Mouse (Mus musculus) lung, embryonic 16.5 days (tissue): ENCODE data around the gene Vmn2r63. TPM values are rescaled to one million over a fixed set of nuclear protein-coding genes. Genes with fewer than 3 reads are reported as not detected.
"Not testable (repeated sequence)": the region's sequence is repeated elsewhere in the genome, so short reads cannot be mapped to it uniquely, and the experiment has no call there.

Experiments used
- ATAC-seq: fragments of 200-750 bp; cut with Nextera tagmentation; 2 replicates; pipeline ENCODE4 v1.8.0; 2017; ENCODE audit warnings: low read depth, mild to moderate bottlenecking, moderate library complexity
- H3K27ac ChIP-seq: fragments of 300-500 bp; sonication (generic); 2 replicates; pipeline ENCODE4 v1.5.1; 2014; ENCODE audit warnings: mild to moderate bottlenecking, control low read depth, low read length
- H3K27me3 ChIP-seq: fragments of 300-500 bp; sonication (generic); 2 replicates; pipeline ENCODE4 v1.6.1; 2014; ENCODE audit warnings: low read depth, low read length, mixed read lengths; ENCODE audit not compliant: control insufficient read depth, insufficient read depth
- H3K36me3 ChIP-seq: fragments of 300-500 bp; sonication (generic); 2 replicates; pipeline ENCODE4 v1.6.1; 2014; ENCODE audit warnings: low read length; ENCODE audit not compliant: control insufficient read depth, insufficient read depth
- H3K4me1 ChIP-seq: fragments of 300-500 bp; sonication (generic); replicated peaks from 2 replicates; pipeline ENCODE4 v1.6.1; 2014; ENCODE audit warnings: low read length, mixed read lengths; ENCODE audit not compliant: control insufficient read depth, insufficient read depth
- H3K4me2 ChIP-seq: fragments of 300-500 bp; sonication (generic); 2 replicates; pipeline ENCODE4 v1.6.1; 2014; ENCODE audit warnings: low read depth, low read length, control low read depth
- H3K4me3 ChIP-seq: fragments of 300-500 bp; sonication (generic); 2 replicates; pipeline ENCODE4 v1.5.1; 2014; ENCODE audit warnings: mild to moderate bottlenecking, low read length, control low read depth
- H3K9ac ChIP-seq: fragments of 300-500 bp; sonication (generic); 2 replicates; pipeline ENCODE4 v1.6.1; 2014; ENCODE audit warnings: low read length, control low read depth
- H3K9me3 ChIP-seq: fragments of 300-500 bp; sonication (generic); 2 replicates; pipeline ENCODE4 v1.6.1; 2016; ENCODE audit warnings: low read length; ENCODE audit not compliant: control insufficient read depth
- WGBS: fragments of 180-500 bp; shearing (Covaris S2); extraction: QIAGEN DNeasy Blood & Tissue Kit; methylation state at CpG from one replicate; pipeline ENCODE4 v1.1.7; 2014; 5-methylcytosine and 5-hydroxymethylcytosine counted together
- microRNA-seq: library from miRNA; unstranded; fragments of <30 nt; microRNA quantifications from one replicate; pipeline ENCODE4, GENCODE M21; 2016
- polyA plus RNA-seq: library from polyadenylated mRNA; unstranded; fragments of >200 nt; fragmentation: Nextera tagmentation; extraction: Ambion mirVana; gene quantifications from 2 replicates; pipeline ENCODE4 v1.2.1, GENCODE M21; 2015

Vmn2r63 gene
- not detected in 2 replicates for polyA plus RNA-seq

DNA sequence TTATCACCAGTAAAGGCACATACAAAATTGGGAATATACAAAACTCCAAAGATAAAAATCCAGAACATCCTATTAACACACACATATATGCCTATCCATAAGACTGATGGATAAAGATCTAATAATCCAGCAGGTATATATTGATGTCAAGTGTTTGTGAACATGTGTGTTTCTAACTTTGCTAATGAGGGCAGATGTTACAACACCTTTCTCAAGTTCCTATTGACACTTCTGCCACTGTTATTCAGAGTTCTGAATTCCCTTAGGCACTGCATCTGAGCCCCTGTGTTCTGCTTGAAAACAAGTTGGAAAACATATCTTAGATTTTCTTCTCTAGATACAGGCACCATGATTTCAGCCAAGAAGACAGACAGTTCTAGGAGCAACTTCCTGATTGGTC, at the start of gene Vmn2r63:
Vmn2r63 (minus strand) TSS at position 101 of the 400 bp plus-strand sequence.
- H3K9me3 ChIP-seq, ATAC-seq, H3K4me2 ChIP-seq: not testable (repeated sequence)

DNA sequence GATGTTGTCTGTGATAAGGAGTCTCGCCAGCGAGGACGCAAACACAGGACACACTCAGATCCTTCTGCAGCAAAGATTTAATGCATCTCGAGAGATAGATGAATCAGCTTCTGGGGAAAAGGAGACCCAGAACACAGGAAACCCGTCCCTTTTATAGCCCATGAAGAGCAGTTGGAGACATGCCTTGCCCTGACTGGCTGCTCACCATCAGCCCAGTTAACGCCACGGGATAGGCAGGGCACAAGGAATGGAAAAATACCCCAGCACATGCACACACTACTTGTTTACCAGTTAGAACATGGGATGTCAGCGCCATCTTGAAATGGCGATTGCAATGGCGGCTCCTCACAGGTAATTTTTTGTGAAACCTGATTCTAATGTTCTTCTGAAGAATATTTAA, 47.1 kb upstream of the Vmn2r63 start:
- Histone ChIP-seq H3K4me2 (no peak overlapping the region), H3K4me1 (no peaks in the 10 kb centered on the region), H3K9me3 (peaks cover 13% of the 10 kb centered on the region), H3K9ac (no peak overlapping the region), H3K36me3 (no peaks in the 10 kb centered on the region), H3K4me3 (no peak overlapping the region), H3K27me3 (no peaks in the 10 kb centered on the region), H3K27ac (no peak overlapping the region)
- WGBS, result 87% methylated on average over 10 of the region's 10 CpGs
- no peak for ATAC-seq

More for the DNA sequence above, at the start of gene Vmn2r63:
- not testable (repeated sequence) for H3K9ac ChIP-seq, H3K27me3 ChIP-seq, H3K4me1 ChIP-seq, H3K4me3 ChIP-seq, H3K27ac ChIP-seq, H3K36me3 ChIP-seq

DNA sequence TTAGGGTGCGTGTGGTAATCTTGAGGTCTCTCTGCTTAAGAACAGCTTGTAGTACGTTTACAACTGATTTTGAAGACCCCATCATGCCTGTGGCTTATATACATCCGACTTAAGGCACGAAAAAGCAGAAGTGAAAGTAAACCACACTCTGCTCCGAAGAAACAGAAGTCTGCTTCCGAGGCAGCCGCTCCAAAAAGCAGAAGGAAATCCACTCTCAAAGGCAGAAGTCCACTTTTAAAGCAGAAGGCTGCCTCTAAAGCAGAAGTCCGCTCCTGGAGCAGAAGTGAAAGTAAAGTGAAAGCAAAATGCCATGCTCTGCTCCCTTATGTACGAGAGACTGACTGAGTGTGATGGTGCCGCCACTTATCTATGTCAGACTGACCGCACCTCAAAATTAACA, 46.5 kb upstream of the Vmn2r63 start:
- Histone ChIP-seq H3K36me3 (no peaks in the 10 kb centered on the region), H3K9ac (no peak overlapping the region), H3K27ac (no peak overlapping the region), H3K4me2 (no peak overlapping the region), H3K9me3 (peaks cover 13% of the 10 kb centered on the region), H3K4me3 (no peak overlapping the region), H3K4me1 (no peaks in the 10 kb centered on the region), H3K27me3 (no peaks in the 10 kb centered on the region)
- no peak for ATAC-seq
- 81% methylated on average over 11 of the region's 11 CpGs for WGBS

DNA sequence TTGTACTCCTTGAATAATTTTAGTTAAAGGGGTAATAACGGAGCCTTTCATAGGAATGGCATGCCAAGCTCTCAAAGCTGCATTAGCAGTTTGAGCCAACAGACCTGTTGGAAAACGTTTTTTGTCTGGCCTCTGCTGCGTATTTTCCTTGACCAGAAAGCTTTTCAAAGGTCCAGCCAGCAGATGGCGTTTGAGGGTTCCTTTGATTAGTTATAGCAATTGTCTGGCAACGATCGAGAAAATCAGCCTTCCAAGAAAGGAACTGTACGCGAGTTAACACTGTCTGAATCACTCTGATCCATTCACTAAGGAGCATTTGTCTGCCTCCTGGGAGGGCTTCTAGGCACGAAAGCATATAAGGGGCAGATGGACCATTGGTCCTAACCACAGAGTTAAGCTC, 31.6 kb upstream of the Vmn2r63 start:
- Histone ChIP-seq H3K4me3 (no peak overlapping the region), H3K4me1 (no peaks in the 10 kb centered on the region), H3K9ac (no peak overlapping the region), H3K27me3 (no peaks in the 10 kb centered on the region), H3K36me3 (no peaks in the 10 kb centered on the region), H3K9me3 (peaks cover 19% of the 10 kb centered on the region), H3K27ac (no peak overlapping the region), H3K4me2 (no peak overlapping the region)
- ATAC-seq, result no peak
- 68% methylated on average over 9 of the region's 9 CpGs for WGBS

DNA sequence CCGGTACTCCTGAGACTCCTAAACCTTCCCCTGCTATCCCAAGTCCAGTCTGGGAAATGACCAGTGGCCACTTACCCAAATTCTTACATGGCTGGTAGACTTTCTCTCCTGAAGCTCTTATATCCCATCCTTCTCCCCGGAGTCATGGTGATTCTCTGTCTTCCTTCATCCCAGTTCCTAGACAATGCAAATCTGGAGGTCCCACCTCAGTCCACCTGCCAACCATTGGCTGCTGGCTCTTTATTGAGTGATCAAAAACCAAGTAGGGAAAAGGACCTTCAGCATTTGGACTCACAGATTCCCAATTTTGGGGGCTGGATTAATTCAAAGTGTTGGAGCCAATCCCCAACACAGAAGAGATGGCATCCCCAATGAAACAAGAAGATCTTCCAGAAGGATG, 35.6 kb downstream of the Vmn2r63 start:
- WGBS, result 88% methylated on average over 2 of the region's 2 CpGs
- not testable (repeated sequence) for H3K4me3 ChIP-seq, H3K4me1 ChIP-seq, H3K4me2 ChIP-seq, H3K27me3 ChIP-seq, H3K9me3 ChIP-seq, H3K9ac ChIP-seq, H3K36me3 ChIP-seq, ATAC-seq, H3K27ac ChIP-seq

DNA sequence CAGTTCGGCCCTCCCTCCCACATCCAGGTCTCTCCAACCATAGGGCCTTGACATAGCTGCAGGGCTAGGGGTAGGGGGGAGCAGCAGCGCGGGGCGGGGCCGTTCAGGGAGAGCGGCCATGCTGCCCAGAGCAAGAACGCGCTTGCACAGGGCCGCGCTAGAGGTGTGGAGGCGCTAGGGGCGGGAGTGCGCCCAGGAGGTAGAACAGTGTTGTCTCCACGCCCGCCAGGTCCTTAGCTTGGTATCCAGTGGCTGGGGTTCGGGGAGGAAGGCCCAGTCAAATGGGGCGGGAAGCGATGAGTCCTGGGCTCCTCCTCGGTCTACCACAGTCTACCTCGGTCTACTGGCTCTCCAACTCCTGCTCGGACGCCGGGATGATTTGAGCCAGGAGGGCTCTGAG, 55.5 kb downstream of the Vmn2r63 start:
- Histone ChIP-seq H3K27me3 (no peaks in the 10 kb centered on the region), H3K9ac (no peak overlapping the region), H3K9me3 (peaks cover 2% of the 10 kb centered on the region; the same call in 1 of the 2 replicates), H3K27ac (no peak overlapping the region), H3K36me3 (no peaks in the 10 kb centered on the region), H3K4me3 (no peak overlapping the region), H3K4me2 (no peak overlapping the region), H3K4me1 (no peaks in the 10 kb centered on the region)
- ATAC-seq, result no peak
- 44% methylated on average over 21 of the region's 23 CpGs for WGBS

DNA sequence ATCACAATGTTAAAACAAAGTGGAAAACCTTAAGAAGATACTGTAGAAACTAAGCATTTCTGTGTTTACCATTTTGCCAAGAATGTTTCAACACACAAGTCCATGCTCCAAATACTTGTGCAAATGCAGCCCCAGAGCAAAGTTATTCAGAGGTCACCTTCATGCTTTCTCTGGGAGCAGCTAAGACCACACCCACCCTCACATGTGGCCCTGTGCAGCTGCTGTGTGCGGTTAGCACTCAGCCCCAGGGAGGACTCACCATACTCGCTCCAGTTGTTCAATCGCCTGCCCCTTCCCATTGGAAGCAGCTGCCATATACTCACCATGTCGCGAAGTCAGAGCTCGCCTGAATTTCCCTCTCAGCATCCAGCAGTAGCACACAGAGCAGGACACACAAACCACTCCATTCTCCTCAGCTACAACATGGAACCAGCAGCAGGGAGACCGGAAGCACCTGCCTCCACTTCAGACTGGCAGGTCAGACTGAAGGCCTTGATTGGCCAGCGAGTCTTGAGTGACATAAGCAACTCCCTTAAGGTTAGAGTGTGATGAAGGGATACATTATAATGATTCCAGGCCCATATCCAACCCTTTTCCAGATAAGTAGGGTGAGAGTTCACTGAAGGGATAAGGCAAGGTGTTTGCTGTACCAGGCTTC, 66.7 kb downstream of the Vmn2r63 start, which contains the start of gene Gm2381:
Gm2381 (minus strand) TSS at position 434 of the 658 bp plus-strand sequence.
- H3K27me3 ChIP-seq, H3K9me3 ChIP-seq, H3K27ac ChIP-seq, H3K4me2 ChIP-seq, H3K4me3 ChIP-seq, H3K36me3 ChIP-seq, H3K9ac ChIP-seq, H3K4me1 ChIP-seq, ATAC-seq: not testable (repeated sequence)
- WGBS, result 76% methylated on average over 8 of the region's 8 CpGs

Small RNAs within 50 kb of the gene (microRNA-seq; reads per million reads assigned to microRNA genes)
- gene Gm23256, result not detected

Other genes with a start within 250 kb of the Vmn2r63 start
- gene Zfp975, start 241.1 kb downstream of the Vmn2r63 start, polyA plus RNA-seq, result 9.8 and 10.2 TPM in 2 replicates
- gene Gm17067, start 206.8 kb downstream of the Vmn2r63 start, polyA plus RNA-seq, result 0.04 TPM in 1 of 2 replicates, not detected in the other
- gene Vmn2r62, start 140.3 kb downstream of the Vmn2r63 start, polyA plus RNA-seq, result not detected in 2 replicates
- gene Gm2381, start 66.6 kb downstream of the Vmn2r63 start, polyA plus RNA-seq, result not detected in 2 replicates
- not detected in 2 replicates for gene Gm9268, start 84.9 kb upstream of the Vmn2r63 start, polyA plus RNA-seq
- not detected in 2 replicates for gene Zfp936, start 180.4 kb upstream of the Vmn2r63 start, polyA plus RNA-seq